Mouse (Mus musculus) heart, adult 2 months (tissue): ENCODE measurements around the gene Hivep1. TPM values are rescaled to one million over a fixed set of nuclear protein-coding genes. Genes with fewer than 3 reads are reported as not detected.

Experiments used
- DNase-seq, 2 experiments: peaks; one replicate each; pipeline ENCODE4 v3.0.0; 2021
- H3K27ac ChIP-seq: fragments of 200-600 bp; 2 replicates; pipeline ENCODE4 v1.8.1; 2022
- H3K27me3 ChIP-seq: fragments of 200-500 bp; 2 replicates; pipeline ENCODE4 v1.6.1; 2012; ENCODE audit warnings: mild to moderate bottlenecking, low read length, inconsistent platforms, mixed read lengths; ENCODE audit not compliant: control insufficient read depth, insufficient read depth
- H3K36me3 ChIP-seq: fragments of 200-500 bp; 2 replicates; pipeline ENCODE4 v1.6.1; 2012; ENCODE audit warnings: low read length, inconsistent platforms; ENCODE audit not compliant: control insufficient read depth, insufficient read depth
- H3K4me1 ChIP-seq: fragments of 200-500 bp; 2 replicates; pipeline ENCODE4 v1.6.1; 2011; ENCODE audit warnings: low read length; ENCODE audit not compliant: control insufficient read depth, insufficient read depth
- H3K4me3 ChIP-seq: fragments of 200-600 bp; 2 replicates; pipeline ENCODE4 v1.8.1; 2022
- H3K79me2 ChIP-seq: fragments of 200-500 bp; replicated peaks from 2 replicates; pipeline ENCODE4 v1.6.1; 2012; ENCODE audit warnings: mild to moderate bottlenecking, inconsistent platforms, low read length, moderate library complexity, mixed read lengths; ENCODE audit not compliant: control insufficient read depth, insufficient read depth
- H3K9ac ChIP-seq: fragments of 200-500 bp; 2 replicates; pipeline ENCODE4 v1.6.1; 2012; ENCODE audit warnings: low read depth, mild to moderate bottlenecking, control low read depth, inconsistent platforms, low read length, mixed read lengths
- CTCF ChIP-seq: fragments of 200-600 bp; IDR thresholded peaks from 2 replicates; pipeline ENCODE4 v1.8.1; 2022; ENCODE audit warnings: antibody characterized with exemption, mild to moderate bottlenecking, moderate library complexity
- EP300 ChIP-seq: fragments of 200-500 bp; IDR thresholded peaks from 2 replicates; pipeline ENCODE4 v1.6.1; 2011; ENCODE audit warnings: low read depth, low read length, control low read depth; ENCODE audit not compliant: insufficient read depth
- POLR2A ChIP-seq: fragments of 200-500 bp; IDR thresholded peaks from 2 replicates; pipeline ENCODE4 v1.6.1; 2011; ENCODE audit warnings: mild to moderate bottlenecking, low read depth, low read length, control low read depth; ENCODE audit not compliant: insufficient read depth
- WGBS: fragments of 180-500 bp; shearing (Covaris S2); methylation state at CpG from one replicate; pipeline ENCODE4 v1.1.7; 2018; 5-methylcytosine and 5-hydroxymethylcytosine counted together
- intact Hi-C: fragments of 180-260 bp; cut with DNase I; formaldehyde crosslinking; loops from one replicate; pipeline ENCODE4 v1.15.1; 2025
- polyA plus RNA-seq: library from polyadenylated mRNA; depleted of rRNA; stranded (reverse); fragments of >200 nt; gene quantifications from 2 replicates; pipeline ENCODE4 v1.2.3, GENCODE M21; 2012
- total RNA-seq, 2 experiments: library from RNA; stranded (reverse); gene quantifications; 2 replicates each; pipeline ENCODE4 v1.2.3; 2021

The Hivep1 gene
- total and polyA plus RNA-seq, 3 experiments = 16.8 to 23.2 (median 22.1) TPM

DNA sequence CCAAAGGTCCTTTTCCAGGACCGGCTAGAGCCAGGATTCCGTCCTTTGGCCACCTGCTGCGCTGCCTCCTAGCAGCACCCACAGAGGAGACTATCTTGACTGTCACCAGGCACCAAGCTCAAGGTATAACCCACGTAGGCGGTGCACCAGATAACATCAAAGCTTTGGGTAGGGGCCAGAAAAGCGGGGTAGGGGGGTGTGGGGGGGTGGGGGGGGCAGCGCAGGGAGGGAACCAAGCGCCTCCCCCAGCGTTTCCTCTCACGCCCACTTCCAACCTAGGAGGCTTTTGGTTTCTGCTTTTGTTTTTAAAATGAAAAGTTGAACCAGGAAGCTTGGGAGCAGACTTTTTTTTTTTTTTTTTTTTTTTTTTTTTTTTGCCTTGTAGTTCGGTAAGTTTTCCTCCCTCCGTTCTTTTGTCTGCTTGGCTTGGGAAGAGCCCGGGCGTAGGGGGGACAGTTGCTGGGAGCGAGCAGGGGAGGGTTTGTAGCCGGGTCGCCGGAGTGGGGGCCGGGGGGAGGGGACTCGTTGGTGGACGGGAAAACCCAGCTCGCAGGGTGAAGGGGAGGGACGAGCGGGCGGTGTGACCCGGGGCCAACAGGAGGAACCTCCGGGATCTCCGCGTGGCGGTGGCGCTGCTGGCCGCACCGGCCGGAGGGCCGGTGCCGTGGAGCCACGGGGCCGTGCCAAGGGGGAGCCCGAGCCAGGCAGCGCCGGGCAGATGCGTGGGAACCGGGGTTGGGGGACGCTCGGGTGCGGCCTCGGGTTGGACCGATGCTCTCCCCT lies 2.6 kb upstream of the Hivep1 start:
- Histone ChIP-seq H3K36me3 (peaks cover 6% of the 10 kb centered on the region; the same call in 1 of the 2 replicates), H3K4me3 (peak overlapping the region; percentile 57), H3K27me3 (no peaks in the 10 kb centered on the region), H3K9ac (peak overlapping the region; percentile 97), H3K27ac (peak overlapping the region; percentile 93), H3K79me2 (no peaks in the 10 kb centered on the region), H3K4me1 (peaks cover 2% of the 10 kb centered on the region; the same call in 1 of the 2 replicates)
- under 1% methylated on average over 48 of the region's 48 CpGs for WGBS
- intact Hi-C loops = loop anchor here (2.0 kb wide), 1 partner anchor 300 kb away; no protein-coding TSS in a partner anchor
- peak; percentile 88 to 90 for DNase-seq
- TF ChIP-seq EP300 (no peak), CTCF (peak; percentile 39), POLR2A (no peak)

DNA sequence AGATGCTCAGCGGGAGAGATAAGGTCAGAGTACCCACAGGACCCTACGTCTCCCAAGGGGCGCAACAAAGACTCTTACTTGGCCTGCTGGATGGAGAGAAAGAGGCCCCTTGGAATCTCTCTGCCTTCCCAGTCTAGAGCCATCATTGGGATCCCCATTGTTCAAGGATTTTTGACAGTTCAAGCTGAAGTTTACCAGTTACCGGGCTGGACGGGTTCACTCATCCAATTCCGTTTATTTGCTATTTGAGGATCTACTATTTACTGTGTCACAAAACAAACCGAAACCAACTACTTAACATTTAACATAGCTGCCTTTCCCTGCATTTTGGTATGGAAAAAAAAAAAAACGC lies 2.1 kb upstream of the Hivep1 start:
- Histone ChIP-seq H3K36me3 (peaks cover 6% of the 10 kb centered on the region; the same call in 1 of the 2 replicates), H3K27ac (peak overlapping the region; percentile 93), H3K4me1 (peaks cover 6% of the 10 kb centered on the region), H3K4me3 (peak overlapping the region; percentile 57), H3K79me2 (no peaks in the 10 kb centered on the region), H3K27me3 (no peaks in the 10 kb centered on the region), H3K9ac (peak overlapping the region; percentile 97)
- intact Hi-C loops = loop anchor here (2.0 to 10.0 kb wide), 5 partner anchors 53 to 535 kb away; no protein-coding TSS in a partner anchor
- TF ChIP-seq POLR2A (no peak), CTCF (no peak), EP300 (no peak)
- DNase-seq = no peak
- WGBS = 1% methylated on average over 8 of the region's 8 CpGs

DNA sequence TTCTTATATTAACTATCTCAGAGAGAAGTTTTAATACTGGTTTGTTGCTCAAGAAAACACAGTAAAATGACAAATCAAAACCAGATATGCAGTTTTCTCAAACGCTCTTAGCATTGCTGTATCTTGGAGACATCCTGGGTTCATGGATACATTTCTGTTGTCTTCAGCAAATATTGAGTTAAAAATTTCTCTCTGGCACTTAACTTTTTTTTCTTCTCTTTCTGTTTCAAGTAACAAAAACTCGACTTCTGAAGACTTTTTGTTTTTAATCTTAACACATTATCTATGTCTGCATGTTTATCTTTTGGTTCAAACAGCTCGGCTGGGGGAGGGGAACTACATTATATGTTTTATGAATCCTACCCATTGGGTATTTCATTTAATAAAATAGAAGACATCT lies 1.7 kb upstream of the Hivep1 start:
- peak overlapping the region; percentile 93 for H3K27ac ChIP-seq
- intact Hi-C loops = loop anchor here (5.0 to 10.0 kb wide), 4 partner anchors 52 to 535 kb away; no protein-coding TSS in a partner anchor
- no peak for TF ChIP-seq CTCF
- TF ChIP-seq EP300 = no peak
- TF ChIP-seq POLR2A = no peak
- WGBS = 4% methylated on average over 3 of the region's 3 CpGs
- no peak for DNase-seq
- H3K4me3 ChIP-seq = peak overlapping the region; percentile 57
- H3K79me2 ChIP-seq = no peaks in the 10 kb centered on the region
- H3K36me3 ChIP-seq = peaks cover 6% of the 10 kb centered on the region; the same call in 1 of the 2 replicates
- no peak overlapping the region for H3K9ac ChIP-seq
- no peaks in the 10 kb centered on the region for H3K27me3 ChIP-seq
- peaks cover 6% of the 10 kb centered on the region for H3K4me1 ChIP-seq

DNA sequence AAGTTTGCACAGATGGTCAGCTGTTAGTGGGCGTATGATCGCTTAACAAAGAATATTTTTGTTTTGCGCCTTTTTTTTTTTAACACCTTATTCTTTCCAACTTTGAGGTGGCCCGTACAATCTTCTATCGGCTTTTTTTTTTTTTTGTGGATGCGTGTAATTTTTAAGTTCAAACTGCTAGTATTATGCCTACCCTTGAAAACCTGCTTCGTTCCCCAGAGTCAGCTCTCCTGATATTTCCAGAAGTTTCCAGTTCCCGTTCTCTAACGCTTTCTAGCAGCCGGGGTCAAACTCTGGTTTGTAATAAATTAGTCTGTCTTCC lies 980 bp upstream of the Hivep1 start:
- under 1% methylated on average over 10 of the region's 10 CpGs for WGBS
- H3K4me1 ChIP-seq = peaks cover 6% of the 10 kb centered on the region
- H3K9ac ChIP-seq = peak overlapping the region; percentile 78
- H3K79me2 ChIP-seq = no peaks in the 10 kb centered on the region
- DNase-seq = no peak
- intact Hi-C loops = loop anchor here (5.0 to 10.0 kb wide), 4 partner anchors 51 to 534 kb away; no protein-coding TSS in a partner anchor
- TF ChIP-seq EP300 (no peak), CTCF (no peak), POLR2A (no peak)
- H3K36me3 ChIP-seq = peaks cover 6% of the 10 kb centered on the region; the same call in 1 of the 2 replicates
- H3K27ac ChIP-seq = peak overlapping the region; percentile 93
- H3K4me3 ChIP-seq = peak overlapping the region; percentile 57
- no peaks in the 10 kb centered on the region for H3K27me3 ChIP-seq

DNA sequence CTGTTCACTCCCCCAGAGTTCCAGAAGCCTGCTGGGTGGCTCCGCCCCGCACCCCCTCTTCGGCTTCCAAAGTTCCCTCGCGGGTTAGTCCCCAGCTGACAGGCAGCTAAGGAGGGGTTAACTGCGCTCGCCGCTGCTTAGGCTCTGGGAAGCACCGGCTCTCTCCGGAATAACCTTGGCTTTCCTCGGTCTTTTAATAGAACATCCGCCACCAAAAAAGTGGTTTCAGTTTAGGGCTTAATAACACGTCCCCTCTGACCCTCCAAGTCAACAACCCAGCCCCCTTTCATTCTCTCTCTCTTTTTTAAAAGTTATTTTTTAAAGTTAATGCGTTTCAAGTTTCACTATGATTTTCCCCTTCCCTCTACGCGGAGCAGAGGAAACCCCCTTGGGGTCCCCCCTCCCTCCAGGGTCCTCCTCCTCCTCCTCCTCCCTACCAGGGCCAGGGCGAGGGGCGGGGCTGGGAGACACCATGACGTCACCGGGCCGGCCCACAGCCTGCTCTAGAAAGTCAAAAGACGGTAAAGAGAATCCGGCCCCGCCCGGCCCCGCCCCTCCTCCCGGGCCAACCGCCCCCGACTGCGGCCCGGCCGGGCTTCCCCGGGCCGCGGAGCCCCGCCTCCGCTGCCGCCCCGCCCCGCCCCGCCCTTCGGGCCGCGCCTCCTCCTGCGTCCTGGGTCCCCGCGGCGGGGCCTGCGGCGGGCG lies 467 bp upstream of the Hivep1 start:
- TF ChIP-seq POLR2A (peak; percentile 51; the same call in 1 of the 2 replicates), CTCF (no peak)
- intact Hi-C loops = loop anchor here (5.0 to 10.0 kb wide), 4 partner anchors 51 to 533 kb away; no protein-coding TSS in a partner anchor
- H3K36me3 ChIP-seq = peaks cover 6% of the 10 kb centered on the region; the same call in 1 of the 2 replicates
- peaks cover 6% of the 10 kb centered on the region for H3K4me1 ChIP-seq
- H3K79me2 ChIP-seq = no peaks in the 10 kb centered on the region
- peak overlapping the region; percentile 93 for H3K27ac ChIP-seq
- H3K9ac ChIP-seq = peak overlapping the region; percentile 78
- under 1% methylated on average over 21 of the region's 51 CpGs for WGBS
- DNase-seq = peak; percentile 98
- peak overlapping the region; percentile 57 for H3K4me3 ChIP-seq
- no peaks in the 10 kb centered on the region for H3K27me3 ChIP-seq
